Mouse (Mus musculus) C2C12 (cell line): ENCODE data around the gene Stat1.

ENCODE experiments used
- CTCF ChIP-seq: IDR thresholded peaks from one replicate; pipeline ENCODE4 v1.5.1; 2011; ENCODE audit not compliant: control insufficient read depth, insufficient read depth, insufficient read length
- FOSL1 ChIP-seq: IDR thresholded peaks from one replicate; pipeline ENCODE4 v1.8.0; 2011; ENCODE audit warnings: mild to moderate bottlenecking, low read length; ENCODE audit not compliant: poor library complexity, insufficient read depth, severe bottlenecking
- MAX ChIP-seq: IDR thresholded peaks from one replicate; pipeline ENCODE4 v1.6.1; 2011; ENCODE audit warnings: mild to moderate bottlenecking, control low read depth
- MYOG ChIP-seq: IDR thresholded peaks from one replicate; pipeline ENCODE4 v1.6.1; 2011; ENCODE audit not compliant: control insufficient read depth, insufficient read length; ENCODE audit errors: extremely low read depth
- USF1 ChIP-seq: IDR thresholded peaks from one replicate; pipeline ENCODE4 v1.6.1; 2011; ENCODE audit warnings: low read depth, mild to moderate bottlenecking, control low read depth, moderate library complexity

DNA sequence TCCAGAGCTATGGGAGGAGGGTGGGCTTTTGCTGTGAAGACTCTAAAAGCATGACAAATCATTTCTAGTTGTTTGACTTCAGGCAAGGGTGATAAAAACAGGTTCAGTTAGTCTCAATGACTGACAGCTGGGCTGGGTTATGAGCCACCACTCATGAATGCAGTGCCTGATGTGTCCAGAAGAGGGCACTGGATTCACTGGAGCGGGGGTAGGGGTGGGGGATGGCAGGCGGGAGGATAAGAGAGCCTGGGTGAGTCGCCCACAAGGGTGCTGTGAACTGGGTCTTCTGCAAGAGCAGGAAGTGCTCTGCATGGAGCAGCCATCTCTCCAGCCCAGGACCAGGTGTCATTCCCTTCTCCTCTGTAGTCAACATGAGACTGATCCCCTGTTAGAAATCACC is 50.8 kb downstream of the Stat1 start:
- TF ChIP-seq CTCF, result peak; percentile 32
- no peak for TF ChIP-seq MAX
- no peak for TF ChIP-seq USF1
- no peak for TF ChIP-seq MYOG
- no peak for TF ChIP-seq FOSL1
